Mouse (Mus musculus) layer of hippocampus, postnatal 14 days (tissue): ENCODE results near the gene Pitpnc1. TPM values are rescaled to one million over a fixed set of nuclear protein-coding genes. Genes with fewer than 3 reads are reported as not detected.

Source experiments
- DNase-seq, 2 experiments: peaks; one replicate each; pipeline ENCODE4 v3.0.0; 2021 to 2022; ENCODE audit warnings: low spot score in 2 of 2, mixed read lengths in 1 of 2
- total RNA-seq, 2 experiments: library from RNA; stranded (reverse); gene quantifications; 2 replicates each; pipeline ENCODE4 v1.2.3; 2021

Gene Pitpnc1
- total RNA-seq, 2 experiments from 2014 or later: 50.5 to 72.8 TPM

DNA sequence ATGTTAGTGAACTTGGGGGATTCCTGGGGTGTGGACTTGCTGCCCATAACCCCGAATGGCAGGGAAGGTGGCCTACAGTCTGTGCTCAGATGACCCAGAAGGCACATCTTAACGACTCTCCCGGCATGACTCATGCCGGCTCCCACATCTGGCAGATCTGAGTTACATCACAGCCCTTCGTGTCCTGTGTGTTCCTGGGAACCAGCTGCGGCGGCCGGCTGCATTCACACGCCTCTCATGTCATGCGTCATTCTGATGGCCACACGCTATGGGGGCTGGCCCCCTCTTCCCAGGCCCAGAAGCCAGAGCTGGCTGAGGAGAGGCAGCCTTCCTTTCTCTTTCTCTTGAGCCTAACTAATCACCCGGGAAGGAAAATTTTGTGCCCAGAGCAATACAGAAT is 94.2 kb downstream of the Pitpnc1 start:
- DNase-seq: no peak

DNA sequence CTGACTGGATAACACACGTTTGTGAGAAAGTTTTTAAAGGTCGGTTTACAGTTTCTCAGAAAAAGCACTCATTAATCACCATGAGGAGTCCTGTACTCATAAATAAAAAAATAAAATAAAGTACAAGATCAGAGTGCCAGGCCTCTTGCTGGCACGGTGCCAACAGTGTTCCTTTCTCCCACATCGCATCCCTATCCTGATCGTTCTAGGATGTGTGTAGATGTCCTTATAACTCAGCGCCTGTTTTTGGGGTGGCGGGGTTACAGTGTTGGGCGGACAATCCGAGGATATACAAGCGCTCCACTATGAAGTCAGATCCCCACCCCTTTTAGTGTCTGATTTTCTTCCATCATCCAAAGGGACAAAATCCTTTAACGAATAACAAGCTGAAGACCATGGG is 94.7 kb downstream of the Pitpnc1 start:
- DNase-seq: no peak

DNA sequence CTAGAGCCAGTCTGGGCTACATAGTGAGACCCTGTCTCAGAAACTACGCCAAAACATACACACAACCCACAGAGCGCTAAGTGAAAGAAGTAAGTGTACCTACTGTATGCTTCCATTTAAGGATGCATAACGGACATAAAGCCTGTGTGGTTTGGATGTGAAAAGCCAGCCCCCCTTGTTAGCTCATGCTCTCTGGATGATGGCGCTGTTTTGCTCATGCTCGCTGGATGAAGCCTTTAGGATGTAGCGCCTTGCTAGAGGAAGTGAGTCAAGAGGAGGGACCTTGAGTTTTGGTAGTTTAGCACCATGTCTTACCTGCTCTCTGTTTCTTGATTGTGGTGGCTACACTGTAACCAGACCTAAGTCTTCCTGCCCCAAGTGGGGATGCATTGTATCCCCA is 96.9 kb downstream of the Pitpnc1 start:
- no peak for DNase-seq

DNA sequence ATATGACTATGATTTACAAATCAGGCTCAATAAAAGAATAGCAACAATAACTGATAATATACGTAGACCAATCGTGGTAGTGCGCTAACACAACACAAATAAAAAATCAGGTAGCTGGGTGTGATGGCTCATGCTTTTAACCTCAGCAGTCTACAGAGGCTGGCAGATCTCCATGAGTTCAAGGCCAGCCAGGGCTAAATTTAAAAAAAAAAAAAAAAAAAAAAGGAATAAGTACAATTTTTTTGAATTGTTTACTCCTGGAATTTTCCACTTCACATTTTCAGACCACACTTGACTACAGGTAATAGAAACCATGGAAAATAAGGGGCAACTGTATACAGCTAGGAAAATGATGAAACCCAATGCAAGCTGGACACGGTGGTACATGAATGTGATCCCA is 97.3 kb downstream of the Pitpnc1 start:
- no peak for DNase-seq

DNA sequence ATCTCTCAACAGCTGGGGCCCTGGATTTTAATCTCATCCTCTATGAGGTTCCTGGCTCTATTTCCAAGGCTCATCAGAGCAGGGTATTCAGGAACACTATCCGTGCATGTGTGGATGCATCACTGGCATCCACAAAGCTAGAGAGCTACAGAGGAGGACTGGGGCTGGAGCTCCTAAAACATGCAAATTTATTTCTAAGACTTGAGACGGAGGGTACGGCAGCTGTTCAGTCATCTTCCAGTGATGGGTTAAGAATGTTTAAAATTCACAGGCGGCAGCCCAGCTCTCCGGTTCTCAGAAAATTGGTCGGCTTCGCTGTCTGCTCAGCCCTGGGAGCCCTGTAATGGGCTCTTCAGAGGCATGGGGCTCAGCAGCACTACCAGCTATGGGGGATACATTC is 97.8 kb downstream of the Pitpnc1 start:
- no peak for DNase-seq

DNA sequence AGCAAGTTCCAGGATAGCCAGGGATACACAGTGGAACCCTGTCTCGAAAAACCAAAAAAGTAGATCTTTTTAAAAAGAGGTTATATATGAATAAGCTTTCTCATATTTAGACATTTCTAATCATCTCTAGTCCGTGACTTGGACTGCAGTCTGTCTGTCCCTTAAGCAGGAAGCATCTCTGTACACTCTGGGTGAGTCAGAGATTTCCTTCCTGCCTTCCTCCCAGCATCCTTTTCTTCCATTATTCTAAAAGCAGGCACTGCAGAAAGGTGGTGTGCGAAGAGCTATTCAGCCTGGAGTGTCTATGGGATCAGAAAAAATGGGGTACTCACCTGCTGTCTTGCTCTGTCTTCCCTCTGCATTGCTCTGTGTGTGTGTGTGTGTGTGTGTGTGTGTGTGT is 100.0 kb downstream of the Pitpnc1 start:
- DNase-seq: no peak

DNA sequence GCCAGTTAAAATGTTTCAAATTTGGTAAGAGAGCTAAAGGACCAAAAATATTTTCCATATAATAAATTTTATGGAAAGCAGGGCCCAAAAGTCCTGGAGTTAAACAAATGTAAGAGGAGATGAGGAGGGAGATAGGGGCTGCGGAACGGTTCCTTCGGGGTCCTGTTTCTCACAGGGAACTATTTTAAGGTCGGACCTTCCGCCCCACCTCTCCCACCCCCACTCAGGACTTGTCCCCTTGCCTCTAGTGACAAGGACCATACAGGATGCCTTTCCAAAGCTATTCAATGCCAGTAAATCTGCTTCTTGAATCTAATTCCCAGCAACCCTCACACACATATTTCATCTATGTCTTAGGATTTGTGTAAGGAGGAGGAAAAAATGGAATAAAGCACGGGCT is 100.8 kb downstream of the Pitpnc1 start:
- DNase-seq: no peak

DNA sequence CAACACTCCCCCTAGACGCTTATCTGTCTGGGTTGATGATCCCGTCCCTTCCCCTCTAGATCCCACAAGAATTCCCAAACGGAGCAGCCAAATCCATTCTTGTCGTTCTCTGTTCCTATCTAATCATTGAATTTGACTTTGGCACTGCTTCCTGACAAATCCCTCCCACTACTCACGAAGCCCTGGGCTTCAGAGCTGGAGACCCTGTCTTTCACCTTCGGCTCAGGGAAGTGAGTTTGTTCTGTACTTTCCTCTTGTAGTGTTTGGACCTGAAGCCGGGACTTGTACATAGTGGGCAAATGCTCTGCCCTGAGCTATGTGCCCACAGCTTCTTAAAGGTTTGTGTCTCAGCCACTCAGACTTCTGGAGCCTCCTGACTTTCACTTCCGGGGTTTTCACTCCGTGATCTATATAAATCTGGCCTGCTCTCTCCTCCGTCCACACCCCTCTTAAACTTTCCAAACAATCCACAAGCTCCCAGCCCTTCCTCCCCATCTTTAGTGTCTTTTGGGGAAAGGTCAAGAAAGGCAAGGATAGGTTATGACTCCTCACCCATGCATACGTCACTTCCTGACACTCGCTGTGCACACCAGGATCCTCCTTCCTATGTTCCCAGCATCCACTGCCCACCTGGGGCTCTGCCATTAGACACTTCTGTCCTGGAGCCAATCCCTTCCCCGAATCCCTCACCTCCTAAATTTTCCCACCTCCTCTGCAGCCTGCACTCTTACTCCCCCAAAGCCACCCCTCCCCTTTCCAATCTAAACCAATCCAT is 104.4 kb downstream of the Pitpnc1 start:
- DNase-seq: no peak

DNA sequence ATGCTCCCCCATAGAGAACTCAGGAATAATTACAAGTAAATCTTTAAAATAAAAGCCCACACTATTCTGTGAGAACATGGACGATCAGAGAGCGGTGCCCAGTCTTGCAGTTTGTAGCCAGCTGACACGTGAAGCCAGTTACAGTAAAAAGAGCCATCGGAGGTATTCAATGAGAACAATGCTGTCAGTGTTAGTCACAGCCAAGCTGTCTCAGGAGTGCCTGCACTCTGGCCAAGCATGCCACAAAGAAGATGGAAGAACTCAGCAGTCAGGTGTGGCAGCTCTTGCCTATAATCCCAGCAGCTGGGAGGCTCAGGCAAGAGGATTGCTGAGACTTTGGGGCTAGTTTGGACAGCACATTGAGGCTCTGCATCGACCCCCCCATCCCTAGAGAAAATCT is 111.8 kb downstream of the Pitpnc1 start:
- no peak for DNase-seq

DNA sequence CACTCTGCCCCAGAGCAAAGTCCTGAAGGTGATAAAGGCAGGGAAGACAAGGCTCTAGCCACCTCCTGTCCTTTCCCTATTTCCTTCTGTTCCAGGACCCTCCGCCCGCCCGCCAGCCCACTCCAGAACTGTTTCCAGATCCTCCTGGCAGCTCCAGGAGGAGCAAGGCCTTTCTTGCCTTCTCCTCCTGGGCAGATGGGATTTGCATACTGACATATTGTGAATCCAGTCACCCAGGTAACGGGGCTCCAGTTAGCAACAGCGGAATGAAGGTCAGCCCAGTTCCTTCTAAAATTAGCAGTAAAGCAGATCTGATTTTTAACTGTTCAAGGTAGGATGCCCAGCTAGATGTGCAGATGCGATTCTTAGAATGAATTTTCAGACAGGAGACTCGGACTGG is 114.3 kb downstream of the Pitpnc1 start:
- peak in 1 of 2 experiments; percentile 63 for DNase-seq

DNA sequence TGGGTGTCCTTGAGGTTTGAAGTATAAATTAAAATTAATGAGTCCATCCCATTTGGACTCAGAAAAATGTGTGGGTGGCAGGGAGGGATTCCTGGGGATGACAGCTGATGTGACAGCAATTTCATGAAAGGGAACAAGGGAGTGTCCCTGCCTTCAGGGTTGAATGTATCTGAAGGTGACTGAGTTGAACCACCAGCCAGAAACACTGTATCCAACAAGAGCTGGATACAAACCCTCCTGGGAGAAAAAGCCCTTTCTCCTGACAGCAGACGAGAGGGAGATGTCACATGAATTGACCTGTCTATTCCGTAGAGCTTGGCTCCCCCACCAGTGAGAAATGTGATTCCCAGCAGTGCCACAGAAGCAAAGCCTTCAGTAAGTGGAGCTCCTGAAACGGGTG is 115.0 kb downstream of the Pitpnc1 start:
- no peak for DNase-seq

DNA sequence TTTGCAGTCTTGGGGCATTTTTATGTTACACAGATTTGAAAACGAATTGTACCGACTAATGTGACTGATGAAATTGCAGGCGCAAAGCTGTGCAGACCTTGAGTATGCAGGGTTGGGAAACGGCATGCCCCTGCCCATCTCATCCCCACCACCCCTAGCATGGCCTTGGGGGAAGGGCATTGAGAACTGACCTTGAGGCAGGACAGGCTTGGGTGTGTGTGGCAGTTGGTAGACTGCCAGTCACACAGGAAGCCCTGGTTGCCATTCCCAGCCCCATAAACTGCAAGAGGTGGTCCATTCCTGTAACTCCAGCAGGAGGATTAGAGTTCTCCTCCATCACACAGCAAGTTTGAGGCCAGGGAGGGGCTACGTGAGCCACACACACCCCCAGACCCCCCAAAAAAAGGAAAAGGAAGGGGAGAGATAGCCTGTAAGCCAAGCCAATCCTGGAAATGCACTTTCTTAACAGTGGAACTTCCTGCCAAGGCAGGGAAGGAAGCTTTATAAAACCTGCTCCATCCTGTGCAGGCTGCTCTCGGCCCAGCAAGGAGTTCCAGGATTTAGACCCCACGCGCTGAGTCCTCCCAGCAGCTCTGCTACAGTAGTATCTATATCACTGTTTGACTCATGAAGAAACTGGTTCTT is 115.9 kb downstream of the Pitpnc1 start:
- no peak for DNase-seq

DNA sequence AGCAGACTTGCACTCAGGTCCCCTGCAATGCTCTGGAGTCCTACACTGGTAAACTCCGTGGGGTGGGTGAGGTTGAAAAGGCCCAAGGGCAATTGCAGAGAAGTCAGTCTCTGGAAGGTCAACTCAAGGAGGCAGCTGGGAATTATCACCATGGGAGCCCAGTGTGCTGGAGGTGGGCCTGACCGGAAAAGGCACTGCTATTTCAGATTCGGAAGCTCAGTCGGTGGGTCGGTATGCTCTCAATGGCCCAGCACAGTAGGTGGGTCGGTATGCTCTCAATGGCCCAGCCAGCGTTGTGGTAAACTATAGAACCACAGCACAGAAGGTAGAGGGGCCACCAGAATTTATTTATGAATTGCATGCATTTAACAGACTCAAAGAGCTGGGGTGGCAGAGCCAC is 117.9 kb downstream of the Pitpnc1 start:
- DNase-seq: no peak

DNA sequence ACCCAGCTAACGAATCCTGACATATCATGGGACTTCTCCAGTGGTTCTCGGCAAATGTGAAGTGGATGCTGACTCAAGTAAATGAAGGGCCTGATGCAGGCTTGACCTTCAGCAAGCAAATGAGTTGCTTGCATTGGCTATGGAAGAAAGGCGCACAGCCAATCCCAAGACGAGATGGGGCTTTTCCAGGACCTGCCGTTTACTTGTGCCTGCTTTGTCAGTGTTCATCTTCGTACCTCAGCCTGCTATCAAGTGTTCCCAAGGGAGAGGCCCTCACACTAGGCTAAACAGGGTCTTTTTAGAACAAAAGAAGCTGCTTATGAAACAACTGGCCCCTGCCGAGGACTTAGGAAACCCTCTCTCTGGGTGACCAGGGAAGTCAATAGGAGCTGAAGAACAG is 120.7 kb downstream of the Pitpnc1 start:
- DNase-seq: no peak

DNA sequence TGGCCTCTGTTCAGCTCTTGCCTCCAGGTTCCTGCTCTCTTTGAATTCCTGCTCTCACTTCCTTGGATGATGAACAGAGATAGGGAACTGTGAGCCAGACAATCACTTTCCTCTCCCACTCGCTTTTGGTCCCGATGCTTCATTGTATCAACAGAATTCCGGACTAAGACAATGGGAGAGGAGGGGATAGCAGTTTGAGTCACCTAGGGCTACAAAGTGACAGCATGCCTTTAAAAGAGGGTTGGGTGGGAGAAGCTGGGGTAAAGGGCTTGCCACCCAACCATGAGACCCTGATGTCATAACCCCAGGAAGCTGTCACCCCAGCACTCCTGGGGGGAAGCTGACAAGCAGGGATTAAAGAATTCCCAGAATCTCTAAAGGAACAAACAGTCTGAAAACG is 127.5 kb downstream of the Pitpnc1 start:
- no peak for DNase-seq

DNA sequence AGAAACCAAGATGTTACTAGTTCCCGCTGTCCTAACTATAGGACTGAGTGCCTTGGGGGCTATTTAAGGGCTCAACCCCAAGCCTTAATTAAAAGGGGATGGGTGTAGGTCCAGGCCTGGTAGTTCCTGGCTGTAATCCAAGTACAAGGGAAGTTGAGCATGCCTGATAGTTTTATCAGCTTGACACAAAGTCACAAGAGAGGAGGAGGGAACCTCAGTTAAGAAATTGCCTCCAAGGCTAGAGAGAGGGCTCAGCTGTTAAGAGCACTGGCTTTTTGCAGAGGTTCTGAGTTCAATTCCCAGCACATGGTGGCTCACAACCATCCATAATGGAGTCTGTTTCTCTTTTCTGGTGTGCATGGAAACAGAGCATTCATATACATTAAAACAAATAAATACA is 128.1 kb downstream of the Pitpnc1 start:
- no peak for DNase-seq

DNA sequence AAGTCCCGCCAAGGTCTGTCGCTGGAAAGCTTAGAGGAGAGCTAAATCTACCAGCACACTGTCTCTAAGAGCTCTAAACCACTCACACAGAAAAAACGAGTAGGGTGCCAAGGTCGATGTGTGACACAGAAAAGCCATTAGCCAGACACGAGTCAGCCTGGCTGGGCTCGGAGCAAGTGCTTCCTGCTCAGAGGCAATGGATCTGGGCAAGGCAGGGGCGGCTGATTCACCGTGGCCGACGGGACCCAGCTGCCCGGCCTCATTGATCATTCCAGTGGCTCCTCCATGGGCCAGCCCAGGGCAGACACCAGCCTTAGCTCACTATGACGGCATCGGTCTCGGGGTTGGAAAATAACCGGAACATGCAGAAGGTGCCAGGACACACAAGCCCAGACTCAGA is 129.2 kb downstream of the Pitpnc1 start:
- no peak for DNase-seq

DNA sequence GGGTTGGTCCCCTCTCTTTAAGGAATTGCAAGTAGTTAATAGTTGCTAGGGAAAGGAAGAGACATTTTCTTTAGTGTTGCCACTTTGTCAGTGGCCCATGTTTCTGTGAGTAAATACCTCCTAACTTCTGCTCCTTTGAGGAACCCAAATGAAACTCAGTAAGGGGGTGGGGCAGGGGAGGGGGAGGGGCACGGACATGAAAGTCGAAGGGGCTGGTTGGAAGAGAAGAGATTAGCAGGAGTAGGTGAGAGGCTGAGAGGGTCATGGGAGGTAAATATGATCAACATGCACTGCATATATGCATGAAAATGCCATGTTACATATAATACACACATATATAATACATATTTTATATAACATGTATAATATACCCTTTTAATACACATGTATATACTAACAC is 129.7 kb downstream of the Pitpnc1 start:
- no peak for DNase-seq

DNA sequence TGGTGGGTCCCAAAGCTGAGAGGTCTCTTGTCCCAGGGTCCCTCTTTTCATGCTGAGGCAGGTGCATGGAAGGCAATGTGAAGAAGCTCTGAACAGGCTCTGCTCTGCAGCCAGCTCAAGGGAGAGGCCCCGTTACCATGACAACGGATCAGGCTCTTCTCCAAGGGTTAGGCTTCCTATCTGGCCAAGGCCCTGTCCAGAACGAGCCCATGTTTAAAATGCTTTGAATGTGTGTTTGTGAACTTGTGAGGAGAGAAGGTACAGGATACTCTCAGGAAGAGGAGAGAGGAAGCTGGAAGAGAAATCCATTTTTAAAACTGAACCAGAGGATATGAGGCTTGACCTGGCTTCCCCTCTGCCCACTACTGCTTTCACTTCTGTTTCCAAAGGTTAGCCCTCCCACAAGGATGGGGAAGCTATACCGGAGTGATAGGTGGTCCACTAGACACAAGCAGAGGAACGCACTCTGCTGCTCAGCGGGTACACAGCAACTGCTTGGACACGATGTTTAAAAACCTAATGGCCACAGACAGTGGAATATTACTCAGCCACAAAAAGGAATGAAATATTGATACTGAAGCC is 131.2 kb downstream of the Pitpnc1 start:
- DNase-seq: no peak

DNA sequence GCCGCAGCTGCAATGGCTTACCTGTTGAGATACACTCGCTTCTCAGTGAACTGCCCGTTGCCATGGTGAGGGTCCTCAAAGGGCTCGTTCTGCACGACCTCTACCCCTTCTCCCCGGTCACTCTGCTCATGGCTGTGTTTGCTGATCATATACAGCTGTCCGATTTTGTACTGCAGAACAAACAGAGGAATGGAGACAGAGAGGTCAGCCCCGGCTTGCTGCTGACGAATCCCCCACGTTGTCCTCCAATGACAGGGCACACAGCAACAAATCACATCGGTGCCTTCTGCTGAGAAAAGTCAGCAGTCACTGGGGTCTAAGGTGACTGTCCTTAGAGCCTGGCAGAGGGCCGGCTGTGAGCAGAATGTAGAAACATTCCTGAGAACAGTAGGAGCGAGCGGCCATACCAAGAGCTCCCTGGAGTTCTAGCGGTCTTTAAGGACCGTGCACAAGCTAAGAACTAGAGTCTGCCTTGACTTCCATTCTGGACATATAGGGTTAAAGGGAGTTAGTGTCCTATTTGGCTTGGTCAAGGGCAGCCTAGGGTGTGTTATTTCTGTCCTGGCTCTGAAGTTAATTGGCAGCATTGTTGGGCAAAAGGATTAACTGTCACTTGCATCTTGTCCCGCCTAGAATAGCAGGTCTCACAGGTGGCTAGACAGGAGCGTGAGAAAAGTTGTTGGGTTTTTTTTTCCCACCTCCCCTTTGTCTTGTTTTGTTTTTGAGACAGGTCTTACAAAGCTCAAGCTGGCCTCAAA is 132.9 kb downstream of the Pitpnc1 start:
- no peak for DNase-seq

DNA sequence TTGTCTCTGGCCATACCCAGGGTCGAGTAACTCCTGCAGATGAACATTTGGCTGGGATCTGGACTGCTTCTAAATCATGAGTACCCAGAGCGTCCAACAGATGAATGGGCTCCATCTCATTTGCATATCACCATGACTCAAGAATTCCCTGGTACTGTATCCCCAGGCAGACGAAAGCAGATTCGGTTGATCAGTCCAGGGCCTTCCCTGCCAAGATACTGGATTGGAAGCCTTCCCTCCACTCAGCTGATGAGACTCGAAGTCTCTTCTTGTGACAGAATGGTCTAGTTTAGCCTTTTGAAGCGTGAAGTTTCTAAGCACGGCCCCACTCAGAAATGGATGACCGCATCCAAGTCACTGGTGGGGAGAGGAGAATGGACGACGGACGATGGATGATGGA is 134.7 kb downstream of the Pitpnc1 start:
- no peak for DNase-seq
